Mouse (Mus musculus): ENCODE measurements at regions not wholly inside any gene's neighbourhood (a gene's known extent, or its start where the extent isn't known, plus 50 kb on each side); places are given as distances from the start of the nearest gene placed in this dataset.

GRCm38 (mm10) chr12:79888086-79888485, 224.7 kb downstream of the Zfp36l1 start:
- no peaks in the 10 kb centered on the region for H3K9me3 ChIP-seq
- no peak overlapping the region for H3K4me2 ChIP-seq (replicated peaks)
- ATAC-seq (ENCODE audit: low FRiP score, low read depth): no peak
- H3K4me1 ChIP-seq: peaks cover 15% of the 10 kb centered on the region
- no peaks in the 10 kb centered on the region for H3K27me3 ChIP-seq (replicated peaks)
- no peaks in the 10 kb centered on the region for H3K36me3 ChIP-seq
- WGBS: 82% methylated on average over 4 of the region's 4 CpGs
- no peak overlapping the region for H3K27ac ChIP-seq
- H3K9ac ChIP-seq: no peak overlapping the region
- no peak overlapping the region for H3K4me3 ChIP-seq

GRCm38 (mm10) chr12:79887225-79887886, 225.5 kb downstream of the Zfp36l1 start:
- H3K4me2 ChIP-seq (replicated peaks): no peak overlapping the region
- peaks cover 15% of the 10 kb centered on the region for H3K4me1 ChIP-seq
- H3K27me3 ChIP-seq (replicated peaks): no peaks in the 10 kb centered on the region
- H3K27ac ChIP-seq: no peak overlapping the region
- H3K9ac ChIP-seq: no peak overlapping the region
- no peaks in the 10 kb centered on the region for H3K36me3 ChIP-seq
- no peak for ATAC-seq (ENCODE audit: low FRiP score, low read depth)
- WGBS: 55% methylated on average over 12 of the region's 12 CpGs
- H3K9me3 ChIP-seq: no peaks in the 10 kb centered on the region
- H3K4me3 ChIP-seq: no peak overlapping the region

- ATAC-seq (ENCODE audit: low FRiP score, low read depth): no peak
- no peak overlapping the region for H3K9ac ChIP-seq
- no peak overlapping the region for H3K4me3 ChIP-seq
- no peaks in the 10 kb centered on the region for H3K9me3 ChIP-seq
- no peak overlapping the region for H3K27ac ChIP-seq
- WGBS: 75% methylated on average over 3 of the region's 3 CpGs
- H3K27me3 ChIP-seq (replicated peaks): no peaks in the 10 kb centered on the region
- no peak overlapping the region for H3K4me2 ChIP-seq (replicated peaks)
- H3K4me1 ChIP-seq: peaks cover 19% of the 10 kb centered on the region
- H3K36me3 ChIP-seq: no peaks in the 10 kb centered on the region
These were observed 226.3 kb downstream of the Zfp36l1 start for GRCm38 (mm10) chr12:79886494-79886893.

- Histone ChIP-seq H3K9ac (no peak overlapping the region), H3K4me1 (peaks cover 22% of the 10 kb centered on the region), H3K36me3 (no peaks in the 10 kb centered on the region), H3K9me3 (no peaks in the 10 kb centered on the region), H3K27ac (no peak overlapping the region), H3K27me3 (replicated peaks) (no peaks in the 10 kb centered on the region), H3K4me3 (no peak overlapping the region), H3K4me2 (replicated peaks) (no peak overlapping the region)
- no peak for ATAC-seq (ENCODE audit: low FRiP score, low read depth)
- WGBS: 87% methylated on average over 2 of the region's 2 CpGs
These were observed 227.5 kb downstream of the Zfp36l1 start for GRCm38 (mm10) chr12:79885286-79885685.

- H3K9ac ChIP-seq: no peak overlapping the region
- no peak overlapping the region for H3K4me3 ChIP-seq
- no peak overlapping the region for H3K27ac ChIP-seq
- no peaks in the 10 kb centered on the region for H3K9me3 ChIP-seq
- H3K36me3 ChIP-seq: no peaks in the 10 kb centered on the region
- no peaks in the 10 kb centered on the region for H3K27me3 ChIP-seq (replicated peaks)
- peaks cover 38% of the 10 kb centered on the region for H3K4me1 ChIP-seq
- no peak overlapping the region for H3K4me2 ChIP-seq (replicated peaks)
- 93% methylated on average over 4 of the region's 4 CpGs for WGBS
- ATAC-seq (ENCODE audit: low FRiP score, low read depth): no peak
These were observed 229.2 kb downstream of the Zfp36l1 start for GRCm38 (mm10) chr12:79883651-79884050.

GRCm38 (mm10) chr12:79880751-79881261, 232.0 kb downstream of the Zfp36l1 start:
- Histone ChIP-seq H3K9ac (no peak overlapping the region), H3K4me1 (peaks cover 37% of the 10 kb centered on the region), H3K27me3 (replicated peaks) (no peaks in the 10 kb centered on the region), H3K9me3 (no peaks in the 10 kb centered on the region), H3K4me3 (no peak overlapping the region), H3K36me3 (no peaks in the 10 kb centered on the region), H3K27ac (peak overlapping the region; percentile 38; the same call in 1 of the 2 replicates), H3K4me2 (replicated peaks) (no peak overlapping the region)
- ATAC-seq (ENCODE audit: low FRiP score, low read depth): no peak
- 53% methylated on average over 18 of the region's 18 CpGs for WGBS

- no peak overlapping the region for H3K4me3 ChIP-seq
- H3K9ac ChIP-seq: no peak overlapping the region
- ATAC-seq (ENCODE audit: low FRiP score, low read depth): no peak
- H3K4me1 ChIP-seq: peaks cover 37% of the 10 kb centered on the region
- no peak overlapping the region for H3K4me2 ChIP-seq (replicated peaks)
- WGBS: 52% methylated on average over 4 of the region's 4 CpGs
- H3K9me3 ChIP-seq: no peaks in the 10 kb centered on the region
- H3K27me3 ChIP-seq (replicated peaks): no peaks in the 10 kb centered on the region
- H3K36me3 ChIP-seq: no peaks in the 10 kb centered on the region
- peak overlapping the region; percentile 38; the same call in 1 of the 2 replicates for H3K27ac ChIP-seq
These were observed 232.5 kb downstream of the Zfp36l1 start for GRCm38 (mm10) chr12:79880346-79880745.

- peaks cover 37% of the 10 kb centered on the region for H3K4me1 ChIP-seq
- WGBS: 13% methylated on average over 9 of the region's 9 CpGs
- no peaks in the 10 kb centered on the region for H3K27me3 ChIP-seq (replicated peaks)
- no peaks in the 10 kb centered on the region for H3K36me3 ChIP-seq
- peak overlapping the region; percentile 38 for H3K27ac ChIP-seq
- H3K9me3 ChIP-seq: no peaks in the 10 kb centered on the region
- ATAC-seq (ENCODE audit: low FRiP score, low read depth): peak; percentile 79
- H3K9ac ChIP-seq: no peak overlapping the region
- peak overlapping the region; percentile 27 for H3K4me2 ChIP-seq (replicated peaks)
- no peak overlapping the region for H3K4me3 ChIP-seq
These were observed 232.9 kb downstream of the Zfp36l1 start for GRCm38 (mm10) chr12:79879918-79880273.

- H3K36me3 ChIP-seq: no peaks in the 10 kb centered on the region
- H3K9ac ChIP-seq: no peak overlapping the region
- H3K4me3 ChIP-seq: no peak overlapping the region
- H3K4me1 ChIP-seq: peaks cover 37% of the 10 kb centered on the region
- peak overlapping the region; percentile 38; the same call in 1 of the 2 replicates for H3K27ac ChIP-seq
- WGBS: 4% methylated on average over 15 of the region's 15 CpGs
- H3K9me3 ChIP-seq: no peaks in the 10 kb centered on the region
- peak overlapping the region; percentile 27 for H3K4me2 ChIP-seq (replicated peaks)
- H3K27me3 ChIP-seq (replicated peaks): no peaks in the 10 kb centered on the region
- peak; percentile 93 for ATAC-seq (ENCODE audit: low FRiP score, low read depth)
These were observed 233.5 kb downstream of the Zfp36l1 start for GRCm38 (mm10) chr12:79879093-79879917.

- no peak overlapping the region; the same call in 1 of the 2 replicates for H3K27ac ChIP-seq
- H3K9ac ChIP-seq: no peak overlapping the region
- ATAC-seq (ENCODE audit: low FRiP score, low read depth): no peak
- peaks cover 37% of the 10 kb centered on the region for H3K4me1 ChIP-seq
- H3K27me3 ChIP-seq (replicated peaks): no peaks in the 10 kb centered on the region
- WGBS: 22% methylated on average over 5 of the region's 5 CpGs
- no peaks in the 10 kb centered on the region for H3K36me3 ChIP-seq
- no peaks in the 10 kb centered on the region for H3K9me3 ChIP-seq
- H3K4me3 ChIP-seq: no peak overlapping the region
- H3K4me2 ChIP-seq (replicated peaks): no peak overlapping the region
These were observed 234.1 kb downstream of the Zfp36l1 start for GRCm38 (mm10) chr12:79878766-79879092.

GRCm38 (mm10) chr12:79878163-79878562, 234.7 kb downstream of the Zfp36l1 start:
- 0 out of 2 replicates have a peak overlapping the region, but pooled peaks have one; percentile 42 for H3K27ac ChIP-seq
- H3K9me3 ChIP-seq: no peaks in the 10 kb centered on the region
- no peak for ATAC-seq (ENCODE audit: low FRiP score, low read depth)
- no peak overlapping the region for H3K4me2 ChIP-seq (replicated peaks)
- WGBS: 73% methylated on average over 3 of the region's 3 CpGs
- peaks cover 37% of the 10 kb centered on the region for H3K4me1 ChIP-seq
- H3K36me3 ChIP-seq: no peaks in the 10 kb centered on the region
- H3K4me3 ChIP-seq: no peak overlapping the region
- H3K9ac ChIP-seq: no peak overlapping the region
- H3K27me3 ChIP-seq (replicated peaks): no peaks in the 10 kb centered on the region

GRCm38 (mm10) chr12:79874333-79874732, 238.5 kb downstream of the Zfp36l1 start:
- H3K9ac ChIP-seq: no peak overlapping the region
- H3K36me3 ChIP-seq: no peaks in the 10 kb centered on the region
- no peak for ATAC-seq (ENCODE audit: low FRiP score, low read depth)
- H3K27ac ChIP-seq: no peak overlapping the region
- H3K27me3 ChIP-seq (replicated peaks): no peaks in the 10 kb centered on the region
- no peaks in the 10 kb centered on the region for H3K9me3 ChIP-seq
- H3K4me3 ChIP-seq: no peak overlapping the region
- H3K4me2 ChIP-seq (replicated peaks): no peak overlapping the region
- peaks cover 11% of the 10 kb centered on the region for H3K4me1 ChIP-seq
- WGBS: 71% methylated on average over 2 of the region's 2 CpGs

All from neural tube, embryonic 12.5 days (tissue).